ENCODE assay signal across 34 mouse cellular contexts in the genomic region with DNA sequence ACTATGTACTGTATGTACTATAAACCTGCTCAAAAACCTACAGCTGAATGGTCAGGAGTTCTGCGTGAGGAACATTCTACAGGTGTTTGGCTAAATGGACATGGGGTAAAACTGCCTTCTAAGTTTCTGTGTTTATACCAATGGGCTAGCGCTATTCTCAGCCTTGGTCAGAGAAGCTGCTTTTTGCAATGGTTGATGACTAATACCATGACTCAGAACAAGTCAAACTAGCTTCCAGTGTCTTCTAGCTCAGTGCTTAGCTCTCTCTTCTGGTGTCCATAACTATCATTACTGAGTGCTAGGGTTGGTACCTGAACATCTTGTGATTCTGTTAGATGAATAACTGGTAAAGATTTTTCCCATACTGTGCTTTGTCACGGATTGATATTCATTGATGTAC. TPM values are rescaled to one million over a fixed set of nuclear protein-coding genes. Genes with fewer than 3 reads are reported as not detected.
DNase-seq lines count a peak whose midpoint lies in the region; ATAC-seq and TF ChIP-seq lines count a peak whose summit lies in the region.
"Had no signal": no experiment of that assay in that cellular context is flagged by ENCODE, and none has a peak within 500 bp of the region (broad histone marks: within the 10 kb centered on the region; RNA-seq: fewer than 3 reads in every experiment).

No protein-coding gene starts in this region.

- no peak for TF ChIP-seq CTCF in CH12.LX (conservative IDR thresholded peaks at IDR 0.05 in 1 of 2, IDR thresholded peaks at IDR 0.05 in 1 of 2; ENCODE audit: low read depth in 2 of 2, low read length in 2 of 2)
- no peak for TF ChIP-seq CTCF in thymus, adult 2 months (IDR thresholded peaks at IDR 0.05; ENCODE audit: borderline replicate concordance, control insufficient read depth, extremely low read depth, insufficient read depth, low read length, poor library complexity)

- 89% methylated on average over 3 of the region's 3 CpGs for WGBS in thymus, adult 2 months

- no peaks in the 10 kb centered on the region for H3K79me2 ChIP-seq in CH12.LX (replicated peaks; ENCODE audit: control insufficient read depth, extremely low read depth, insufficient read depth, poor library complexity, severe bottlenecking)

- no peaks in the 10 kb centered on the region for H3K27me3 ChIP-seq in CH12.LX (replicated peaks)
- H3K27me3 ChIP-seq in thymus, adult 2 months (ENCODE audit: control insufficient read depth, insufficient read depth, low read length): no peaks in the 10 kb centered on the region
- H3K27me3 ChIP-seq: embryonic facial prominence, embryonic 13.5 days; forebrain, embryonic 12.5 days; forebrain, embryonic 15.5 days; heart, embryonic 12.5 days; heart, embryonic 15.5 days; hindbrain, embryonic 13.5 days; intestine, embryonic 15.5 days had no signal

- no peak for ATAC-seq in CD4-positive, CD25-positive, alpha-beta regulatory T cell, adult 4 months
- ATAC-seq: forebrain, embryonic 15.5 days; hindbrain, embryonic 16.5 days; intestine, embryonic 15.5 days had no signal

- DNase-seq in 3134 (ENCODE audit: extremely low read depth, insufficient read length, low spot score) (peak; percentile 23), 3T3-L1 (ENCODE audit: low read depth, low spot score) (peak; percentile 73), CH12.LX (ENCODE audit: extremely low read depth) (peak; percentile 38)
- DNase-seq in brain, adult 2 months (ENCODE audit: low read depth, low spot score): peak; percentile 21
- DNase-seq in layer of hippocampus, adult 8-10 months (ENCODE audit: low spot score in 2 of 2): no peak
- no peak for DNase-seq in thymus, adult 2 months
- DNase-seq: adrenal gland, postnatal 14 days; cerebellum, adult 11-12 months; cerebellum, adult 8-10 months; cerebellum, postnatal 10 days; cerebellum, postnatal 36 days; embryo, embryonic 11 days; gastrocnemius, adult 2 months; gastrocnemius, postnatal 14 days; heart, adult 18-20 months; heart, postnatal 10 days; heart, postnatal 36 days; kidney, adult 11 months; kidney, adult 8-10 months had no signal

- no peak overlapping the region for H3K4me3 ChIP-seq in CH12.LX (replicated peaks in 1 of 3; ENCODE audit: low read depth in 2 of 3, low read length in 2 of 3, poor library complexity in 1 of 3)
- no peak overlapping the region for H3K4me3 ChIP-seq in thymus, adult 2 months (ENCODE audit: control insufficient read depth, insufficient read depth, low read length)
- H3K4me3 ChIP-seq: embryonic facial prominence, embryonic 10.5 days; embryonic facial prominence, embryonic 13.5 days; erythroblast, embryonic 14.5 days; forebrain, embryonic 12.5 days; forebrain, embryonic 15.5 days; gastrocnemius, adult 2 months; heart, embryonic 12.5 days; heart, embryonic 15.5 days; hindbrain, embryonic 10.5 days; hindbrain, embryonic 13.5 days; intestine, embryonic 15.5 days had no signal

- no peak; the same call in 1 of the 2 replicates for TF ChIP-seq RAD21 in CH12.LX (IDR thresholded peaks at IDR 0.05; ENCODE audit: low read depth, low read length)

- dilution Hi-C loops in CH12.LX (cut with MboI; ENCODE audit: extremely low pct_ligation_motif_present, extremely low pct_unique_long_range_greater_than_20kb, low sequenced_read_pairs): no loop called here

- TF ChIP-seq POLR2A in CH12.LX (IDR thresholded peaks at IDR 0.05; ENCODE audit: low read depth, low read length): no peak
- TF ChIP-seq POLR2A in thymus, adult 2 months (IDR thresholded peaks at IDR 0.05; ENCODE audit: control insufficient read depth, extremely low read depth, insufficient read depth, low read length, poor library complexity): no peak

- no peaks in the 10 kb centered on the region for H3K36me3 ChIP-seq in CH12.LX (replicated peaks in 1 of 2; ENCODE audit: control insufficient read depth in 1 of 2, insufficient read depth in 1 of 2, low read length in 1 of 2)
- no peaks in the 10 kb centered on the region for H3K36me3 ChIP-seq in thymus, adult 2 months (ENCODE audit: control insufficient read depth, insufficient read depth, low read length)
- H3K36me3 ChIP-seq: embryonic facial prominence, embryonic 10.5 days; embryonic facial prominence, embryonic 13.5 days; forebrain, embryonic 12.5 days; forebrain, embryonic 15.5 days; heart, embryonic 12.5 days; heart, embryonic 15.5 days; hindbrain, embryonic 10.5 days; hindbrain, embryonic 13.5 days; intestine, embryonic 15.5 days had no signal

- in situ Hi-C loops in CH12.LX (cut with MboI; ENCODE audit: low pct_ligation_motif_present, low pct_unique_long_range_greater_than_20kb, low sequenced_read_pairs): no loop called here

- peak overlapping the region; percentile 75; the same call in 1 of the 2 replicates for H3K4me2 ChIP-seq in CH12.LX (ENCODE audit: insufficient read depth, low read depth, poor library complexity, severe bottlenecking)
- H3K4me2 ChIP-seq: embryonic facial prominence, embryonic 13.5 days; forebrain, embryonic 12.5 days; forebrain, embryonic 15.5 days; heart, embryonic 12.5 days; heart, embryonic 15.5 days; hindbrain, embryonic 13.5 days; intestine, embryonic 15.5 days had no signal

- peaks cover 2 to 16% of the 10 kb centered on the region in 2 experiments; a peak in 2 of 4 replicates for H3K4me1 ChIP-seq in CH12.LX (ENCODE audit: control insufficient read depth in 1 of 2, insufficient read depth in 2 of 2)
- no peaks in the 10 kb centered on the region for H3K4me1 ChIP-seq in thymus, adult 2 months (replicated peaks; ENCODE audit: control insufficient read depth, insufficient read depth, low read length)
- H3K4me1 ChIP-seq: embryonic facial prominence, embryonic 10.5 days; embryonic facial prominence, embryonic 13.5 days; forebrain, embryonic 12.5 days; forebrain, embryonic 15.5 days; heart, embryonic 12.5 days; heart, embryonic 15.5 days; hindbrain, embryonic 13.5 days; intestine, embryonic 15.5 days had no signal

- peak; percentile 89 for TF ChIP-seq EP300 in CH12.LX (IDR thresholded peaks at IDR 0.05; ENCODE audit: low read length)

- H3K9ac ChIP-seq in CH12.LX (ENCODE audit: insufficient read depth, low read depth): no peak overlapping the region
- H3K9ac ChIP-seq: embryonic facial prominence, embryonic 13.5 days; forebrain, embryonic 12.5 days; forebrain, embryonic 15.5 days; heart, embryonic 12.5 days; heart, embryonic 15.5 days; hindbrain, embryonic 13.5 days; intestine, embryonic 15.5 days had no signal

- peaks cover 5% of the 10 kb centered on the region for H3K9me3 ChIP-seq in CH12.LX (replicated peaks; ENCODE audit: low read length)
- H3K9me3 ChIP-seq: embryonic facial prominence, embryonic 10.5 days; embryonic facial prominence, embryonic 13.5 days; forebrain, embryonic 12.5 days; forebrain, embryonic 15.5 days; heart, embryonic 12.5 days; heart, embryonic 15.5 days; hindbrain, embryonic 10.5 days; hindbrain, embryonic 13.5 days; intestine, embryonic 15.5 days had no signal

- peak overlapping the region; percentile 36 for H3K27ac ChIP-seq in CH12.LX (ENCODE audit: insufficient read depth, low read depth)
- H3K27ac ChIP-seq in thymus, adult 2 months (ENCODE audit: control insufficient read depth, insufficient read depth, low read length): no peak overlapping the region
- H3K27ac ChIP-seq: embryonic facial prominence, embryonic 10.5 days; embryonic facial prominence, embryonic 13.5 days; forebrain, embryonic 12.5 days; forebrain, embryonic 15.5 days; gastrocnemius, adult 2 months; heart, embryonic 15.5 days; hindbrain, embryonic 10.5 days; hindbrain, embryonic 13.5 days; intestine, embryonic 15.5 days had no signal

TF ChIP-seq in CH12.LX, 34 proteins besides CTCF, POLR2A, EP300 and RAD21 (continues in another document):
- TF ChIP-seq NRF1 (IDR thresholded peaks at IDR 0.05; ENCODE audit: low read depth, low read length): 0 out of 2 replicates have a peak, but pooled peaks have one; percentile 11
- TF ChIP-seq SIN3A (IDR thresholded peaks at IDR 0.05; ENCODE audit: low read length): peak; percentile 55
- TF ChIP-seq MAFK (IDR thresholded peaks at IDR 0.05; ENCODE audit: insufficient replicate concordance, low read length): peak; percentile 70; the same call in 1 of the 2 replicates
- TF ChIP-seq KAT2A (IDR thresholded peaks at IDR 0.05; ENCODE audit: insufficient replicate concordance, low read length): no peak
- TF ChIP-seq ZKSCAN1 (IDR thresholded peaks at IDR 0.05; ENCODE audit: borderline replicate concordance, low read depth, low read length): no peak
- peak; percentile 95 for TF ChIP-seq JUND (conservative IDR thresholded peaks at IDR 0.05; ENCODE audit: low read depth, low read length)
- TF ChIP-seq TBP (conservative IDR thresholded peaks at IDR 0.05; ENCODE audit: low read depth, low read length): peak; percentile 39; the same call in 1 of the 2 replicates
- TF ChIP-seq RCOR1 (conservative IDR thresholded peaks at IDR 0.05; ENCODE audit: low read depth, low read length): 0 out of 2 replicates have a peak, but pooled peaks have one; percentile 71
- TF ChIP-seq ETS1 (conservative IDR thresholded peaks at IDR 0.05; ENCODE audit: low read depth, low read length): peak; percentile 39; the same call in 1 of the 2 replicates
- 0 out of 2 replicates have a peak, but pooled peaks have one; percentile 49 for TF ChIP-seq MAZ (IDR thresholded peaks at IDR 0.05; ENCODE audit: low read depth, low read length)
- TF ChIP-seq BHLHE40 (IDR thresholded peaks at IDR 0.05; ENCODE audit: low read depth, low read length): peak; percentile 38; the same call in 1 of the 2 replicates
- TF ChIP-seq MXI1 (IDR thresholded peaks at IDR 0.05; ENCODE audit: low read depth, low read length): no peak
- TF ChIP-seq PAX5 (IDR thresholded peaks at IDR 0.05; ENCODE audit: low read length): no peak

RNA-seq across cellular contexts. Expression of gene Tchhl1, which starts 17.1 kb away (rescaled TPM):
- total RNA-seq in CH12.LX (2012; rRNA removed) (not detected in 2 replicates), CH12.LX (2014; rRNA removed) (not detected in 2 replicates)
- polyA plus RNA-seq in CH12.LX (2012; ENCODE audit: insufficient read length, low read depth): not detected in 2 replicates
- total RNA-seq in layer of hippocampus, adult 8-10 months (2022): not detected
- polyA plus RNA-seq in thymus, adult 2 months (2012; rRNA removed): not detected in 2 replicates
- not detected for polyA plus RNA-seq in CD4-positive, CD25-positive, alpha-beta regulatory T cell, adult 4 months (2017; shearing (Covaris generic))
- total RNA-seq: gastrocnemius, adult 2 months; gastrocnemius, postnatal 14 days; heart, adult 18-20 months; heart, postnatal 10 days; heart, postnatal 36 days; MEL had no signal
- polyA plus RNA-seq: brain, embryonic 14.5 days; cortical plate, adult 2 months; embryonic facial prominence, embryonic 10.5 days; embryonic facial prominence, embryonic 13.5 days; erythroblast, embryonic 14.5 days; forebrain, embryonic 12.5 days; forebrain, embryonic 15.5 days; heart, embryonic 12.5 days; heart, embryonic 15.5 days; hindbrain, embryonic 10.5 days; hindbrain, embryonic 13.5 days; hindbrain, embryonic 16.5 days; intestine, embryonic 15.5 days had no signal

RNA-seq across cellular contexts. Expression of gene S100a11, which starts 34.7 kb away (rescaled TPM):
- total RNA-seq in CH12.LX (2012; rRNA removed): 33.4 and 47.2 TPM in 2 replicates
- 68.9 and 75.2 TPM in 2 replicates for total RNA-seq in CH12.LX (2014; rRNA removed)
- 448 and 468 TPM in 2 replicates for polyA plus RNA-seq in CH12.LX (2012; ENCODE audit: insufficient read length, low read depth)
- total RNA-seq in layer of hippocampus, adult 8-10 months (2022): 10 to 100 TPM in 2 of 4 experiments, 1 to 10 TPM in 2; 6.1 to 19.4 (median 13.9) TPM
- 134 and 151 TPM in 2 replicates for polyA plus RNA-seq in thymus, adult 2 months (2012; rRNA removed)
- 100 to 1,000 TPM; 613 to 644 TPM for polyA plus RNA-seq in CD4-positive, CD25-positive, alpha-beta regulatory T cell, adult 4 months (2017; shearing (Covaris generic))
- total RNA-seq: MEL had no signal

RNA-seq across cellular contexts. Expression of gene Tchh, which starts 43.5 kb away (rescaled TPM):
- total RNA-seq in CH12.LX (2012; rRNA removed): not detected in 2 replicates
- not detected in 2 replicates for total RNA-seq in CH12.LX (2014; rRNA removed)
- not detected in 2 replicates for polyA plus RNA-seq in CH12.LX (2012; ENCODE audit: insufficient read length, low read depth)
- 1 to 10 TPM; 1.3 to 2.5 (median 1.6) TPM for total RNA-seq in layer of hippocampus, adult 8-10 months (2022)
- polyA plus RNA-seq in thymus, adult 2 months (2012; rRNA removed): 0.14 and 0.22 TPM in 2 replicates
- polyA plus RNA-seq in CD4-positive, CD25-positive, alpha-beta regulatory T cell, adult 4 months (2017; shearing (Covaris generic)): not detected
- total RNA-seq: gastrocnemius, adult 2 months; MEL had no signal
- polyA plus RNA-seq: erythroblast, embryonic 14.5 days had no signal

Comparison
In these comparisons a context has a peak if more than half of its experiments do, and no peak if none do; other contexts are left out.
1. DNase-seq: peak in 3134 (single experiment), 3T3-L1 (single experiment), CH12.LX (single experiment) and brain, adult 2 months (single experiment); none in layer of hippocampus, adult 8-10 months (0 of 2) and thymus, adult 2 months (single experiment).